Mouse (Mus musculus) CD8-positive naive resting alpha-beta T cell, adult 2 months (primary cell): ENCODE data around the gene Cdh22.
A peak's percentile ranks its signal among the peaks of the same experiment; 100 is the strongest.

Source experiments
- DNase-seq, 2 experiments: peaks; one replicate each; pipeline ENCODE4 v3.0.0; 2022; ENCODE audit warnings: low read depth in 2 of 2, low spot score in 2 of 2

The Cdh22 gene

GRCm38 (mm10) chr2:165234613-165235291 lies at the start of gene Cdh22:
Gene Cdh22, minus strand, starts transcription at chr2:165234853.
- DNase-seq, result no peak

GRCm38 (mm10) chr2:165284377-165284776 lies 49.7 kb upstream of the Cdh22 start:
- no peak for DNase-seq

- DNase-seq, result no peak
Measured at GRCm38 (mm10) chr2:165283644-165284043, 49.0 kb upstream of the Cdh22 start.

DNA sequence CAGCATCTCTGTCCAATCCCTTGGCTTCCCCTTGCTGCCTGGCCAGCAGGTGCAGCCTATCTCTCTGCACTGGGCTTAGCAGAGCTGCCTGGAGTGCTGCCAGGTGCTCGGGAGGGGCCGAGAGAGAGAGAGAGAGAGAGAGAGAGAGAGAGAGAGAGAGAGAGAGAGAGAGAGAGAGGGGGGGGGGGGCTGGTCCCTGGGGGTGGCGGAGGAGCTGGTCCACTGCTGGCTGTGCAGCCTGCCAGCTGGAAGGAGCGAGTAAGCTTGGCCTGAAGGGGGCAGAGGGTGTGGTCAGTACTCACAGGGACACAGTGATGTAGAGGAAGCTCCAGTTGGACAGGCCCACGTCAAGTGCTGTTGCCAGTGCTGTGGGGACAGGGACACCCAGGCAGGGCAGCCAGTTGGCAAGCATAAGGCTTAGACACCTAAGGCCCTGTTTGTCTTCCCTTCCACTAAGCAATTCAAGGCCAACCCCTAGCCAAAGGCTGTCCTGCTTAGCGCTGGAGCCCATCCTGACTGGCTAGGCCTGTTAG lies 47.2 kb upstream of the Cdh22 start:
- no peak for DNase-seq

DNA sequence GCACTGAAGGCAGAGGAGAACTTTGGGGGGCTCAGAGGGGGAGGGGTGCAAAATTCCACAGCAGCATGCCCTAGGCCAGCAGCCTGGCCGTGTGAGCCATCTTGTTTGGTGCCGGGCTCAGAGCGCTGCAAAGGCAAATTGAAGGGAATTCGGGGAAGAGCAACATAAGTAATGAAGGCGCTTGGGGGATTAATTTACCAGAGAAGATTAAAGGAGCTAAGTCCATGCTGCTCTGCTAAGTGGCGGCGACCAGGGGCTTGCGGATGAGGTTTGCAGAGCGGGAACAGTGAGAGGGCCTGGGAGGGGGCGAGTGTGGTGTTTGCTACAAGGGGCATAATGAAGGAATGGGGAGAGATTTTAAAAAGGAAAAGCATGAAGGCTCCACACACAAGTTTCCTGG lies 44.7 kb upstream of the Cdh22 start:
- no peak for DNase-seq

DNA sequence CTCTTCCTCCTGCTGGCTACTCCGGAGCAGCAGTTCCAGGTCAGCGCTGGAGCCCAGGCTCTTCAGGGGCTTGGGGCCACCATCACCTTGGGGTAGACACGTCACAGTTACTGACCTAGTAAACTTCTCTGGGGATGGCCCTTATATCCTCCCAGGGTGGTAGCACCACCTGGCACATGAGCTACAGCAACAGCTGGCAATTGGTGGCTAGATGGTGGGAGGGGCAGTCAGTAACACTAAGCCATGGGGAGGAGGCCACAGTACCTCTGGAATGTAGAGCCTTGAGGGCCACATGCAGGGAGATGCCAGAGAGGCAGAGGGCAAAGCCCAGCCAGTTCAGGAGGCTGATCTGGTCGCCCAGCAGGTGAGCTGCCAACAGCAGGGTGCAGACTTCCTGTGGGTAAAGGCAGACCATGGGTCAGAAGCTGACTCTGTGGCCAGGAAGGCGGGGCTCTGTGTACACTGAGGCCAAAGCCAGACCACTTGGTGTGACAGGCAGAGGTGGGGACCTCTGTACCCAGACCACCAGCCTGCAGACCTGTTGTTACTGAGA lies 42.6 kb upstream of the Cdh22 start:
- DNase-seq, result no peak

DNA sequence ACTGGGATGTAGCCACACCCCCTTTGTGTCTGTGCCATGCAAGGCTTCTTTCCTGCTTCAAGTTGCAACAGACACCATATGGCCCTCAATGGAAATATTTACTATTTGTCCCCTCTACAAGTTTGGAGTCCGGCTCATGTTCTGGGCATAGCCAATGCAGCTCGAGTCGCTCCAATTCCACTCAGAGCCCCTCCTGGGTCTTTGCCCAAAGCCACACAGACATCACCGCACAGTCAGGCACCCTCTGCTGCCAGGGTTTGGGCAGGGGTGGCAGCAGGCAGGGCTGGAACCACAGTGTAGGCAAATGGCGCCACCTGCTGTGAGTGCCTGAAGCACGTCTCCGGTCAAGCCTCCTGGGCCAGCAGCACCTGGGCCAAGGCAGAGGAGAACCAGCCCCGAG lies 41.2 kb upstream of the Cdh22 start:
- peak in 1 of 2 experiments; percentile 20 for DNase-seq

GRCm38 (mm10) chr2:165275124-165275640 lies 40.5 kb upstream of the Cdh22 start:
- no peak for DNase-seq

DNA sequence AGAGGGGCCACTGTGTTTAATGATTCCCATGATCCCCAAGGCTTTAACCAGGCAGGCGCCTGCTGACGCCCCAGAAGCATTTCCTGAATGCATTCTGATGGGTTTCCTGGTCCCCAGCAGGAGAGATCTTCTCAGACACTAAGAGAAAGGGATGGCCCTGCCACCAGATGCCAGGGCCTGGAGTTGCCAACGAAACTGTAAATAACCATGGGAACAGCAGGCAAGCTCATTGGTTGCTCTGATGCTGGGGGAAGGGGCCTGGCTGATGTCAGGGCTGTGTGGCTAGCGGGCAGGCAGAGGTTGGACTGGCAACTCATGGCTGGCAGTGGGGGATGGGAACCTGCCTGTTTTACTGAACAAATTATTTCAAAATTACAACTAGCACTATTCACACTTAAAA lies 38.9 kb upstream of the Cdh22 start:
- DNase-seq, result no peak

- no peak for DNase-seq
Measured at GRCm38 (mm10) chr2:165271326-165271725, 36.7 kb upstream of the Cdh22 start.

GRCm38 (mm10) chr2:165270858-165271257 lies 36.2 kb upstream of the Cdh22 start:
- no peak for DNase-seq

DNA sequence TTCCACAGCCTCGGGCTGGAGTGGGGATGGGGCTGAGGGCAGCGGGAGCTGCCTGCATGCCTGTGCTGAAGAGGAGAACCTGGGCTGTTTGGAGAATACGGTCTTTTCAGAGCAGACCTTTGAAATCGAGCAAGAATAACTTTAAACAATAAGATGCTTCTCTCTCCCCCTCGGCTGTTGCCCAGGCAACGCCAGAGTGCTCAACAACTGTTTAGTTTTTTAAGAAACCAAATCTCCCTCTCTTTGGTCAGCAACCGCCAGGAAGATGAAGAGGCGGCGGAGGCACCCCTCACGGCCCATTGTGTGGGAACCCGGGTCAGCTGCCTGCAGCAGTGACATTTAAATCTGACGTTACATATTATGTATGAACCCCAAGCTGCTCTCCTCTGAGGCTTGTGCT lies 32.1 kb upstream of the Cdh22 start:
- no peak for DNase-seq

DNA sequence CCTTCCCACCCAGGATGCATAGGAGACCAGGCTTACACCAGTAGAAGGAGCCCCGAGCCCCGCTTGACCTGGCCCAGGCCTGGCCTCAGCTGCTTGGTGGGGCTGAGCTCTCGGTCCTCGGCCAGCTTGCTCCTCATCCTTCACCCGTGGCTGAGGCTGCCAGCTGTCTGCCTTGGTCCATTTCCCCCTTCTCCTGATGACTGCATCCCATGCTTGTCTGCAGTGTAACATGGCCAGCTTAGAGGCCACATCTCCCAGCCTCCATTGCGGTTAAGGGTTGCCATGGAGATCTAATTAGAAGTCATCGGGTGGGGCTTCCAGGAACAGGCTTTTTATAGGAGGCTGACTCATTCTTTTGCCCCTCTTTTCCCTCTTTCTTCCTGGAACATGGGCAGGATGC lies 29.2 kb upstream of the Cdh22 start:
- no peak for DNase-seq

DNA sequence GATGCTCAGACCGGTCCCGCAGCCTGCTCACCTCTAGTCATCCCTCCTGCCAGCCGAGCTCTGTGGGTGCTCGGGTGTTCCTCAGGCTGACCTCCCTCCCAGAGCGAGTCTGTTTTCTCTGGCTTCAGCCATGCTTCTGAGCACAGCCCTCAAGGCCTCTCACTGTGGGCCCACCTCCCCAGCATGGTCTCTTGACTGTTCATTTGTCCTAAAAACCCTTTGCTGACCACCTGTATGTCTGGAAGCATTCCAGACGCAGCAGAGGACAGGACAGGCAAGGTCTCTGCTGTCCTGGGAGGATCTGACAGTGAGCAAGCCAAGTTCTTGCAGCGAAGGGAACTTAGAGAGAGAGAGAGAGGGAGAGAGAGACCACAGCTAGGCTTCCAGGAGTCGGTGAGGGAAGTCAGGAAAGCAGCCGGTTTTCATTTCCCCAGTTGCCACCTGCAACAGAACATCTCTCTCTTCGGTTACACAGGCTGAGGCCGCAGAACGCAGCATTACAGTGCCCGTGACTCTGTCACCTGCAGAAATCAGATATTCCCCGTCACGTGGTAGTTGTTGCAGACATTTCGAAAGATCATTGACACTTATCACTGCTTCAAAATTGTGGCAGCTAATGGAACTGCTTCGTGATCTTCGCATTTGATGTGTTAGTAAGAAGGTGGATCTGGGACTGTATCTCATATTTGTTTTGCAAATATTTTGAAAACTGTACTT lies 27.8 kb upstream of the Cdh22 start:
- DNase-seq, result no peak

GRCm38 (mm10) chr2:165259859-165260258 lies 25.2 kb upstream of the Cdh22 start:
- DNase-seq, result no peak

- DNase-seq, result no peak
Measured at GRCm38 (mm10) chr2:165258321-165258720, 23.7 kb upstream of the Cdh22 start.

DNA sequence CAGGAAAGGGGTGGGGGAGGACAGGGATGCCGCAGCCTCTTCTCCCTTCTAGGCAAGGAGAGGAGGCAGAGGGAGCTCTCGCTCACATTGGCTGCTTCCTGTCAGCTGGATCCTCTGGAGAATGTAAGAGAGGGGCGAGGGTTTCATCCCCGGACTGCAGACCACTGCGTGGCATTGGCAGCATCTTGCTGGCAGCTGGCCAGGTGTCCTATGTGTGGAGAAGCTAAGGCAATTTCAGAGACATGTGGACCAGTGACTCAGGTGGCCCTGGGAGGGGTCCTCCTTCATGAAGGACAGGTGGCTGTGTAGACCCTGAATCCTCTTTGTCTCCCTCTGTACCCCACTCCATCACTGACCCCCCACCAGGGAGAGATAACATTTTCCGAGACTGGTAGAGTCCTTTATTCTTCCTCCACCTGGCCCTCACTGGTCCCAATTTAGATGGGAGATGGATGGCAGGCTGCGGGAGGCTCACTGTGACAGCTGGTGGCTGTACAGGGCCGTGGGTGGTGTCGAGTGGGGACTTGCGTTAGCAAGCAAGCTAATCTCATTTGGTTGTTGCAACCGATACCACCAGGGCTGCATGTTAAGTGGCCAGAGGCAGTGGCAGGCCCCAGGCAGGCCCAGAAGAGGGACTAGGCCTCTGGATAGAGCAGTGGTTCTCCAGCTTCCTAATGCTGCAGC lies 22.6 kb upstream of the Cdh22 start:
- no peak for DNase-seq

- no peak for DNase-seq
Measured at GRCm38 (mm10) chr2:165256213-165256612, 21.6 kb upstream of the Cdh22 start.

GRCm38 (mm10) chr2:165253867-165254266 lies 19.2 kb upstream of the Cdh22 start:
- DNase-seq, result no peak

GRCm38 (mm10) chr2:165253269-165253668 lies 18.6 kb upstream of the Cdh22 start:
- no peak for DNase-seq

- DNase-seq, result no peak
Measured at GRCm38 (mm10) chr2:165252801-165253200, 18.1 kb upstream of the Cdh22 start.
